Mouse (Mus musculus) cortical plate, adult 2 months (tissue): Measurements from ENCODE around the gene Rnaseh2b. TPM values are rescaled to one million over a fixed set of nuclear protein-coding genes. Genes with fewer than 3 reads are reported as not detected.

Experiments
- H3K27ac ChIP-seq: fragments of 200-500 bp; 2 replicates; pipeline ENCODE4 v1.5.1; 2012; ENCODE audit warnings: low read length, control low read depth, inconsistent platforms; ENCODE audit not compliant: insufficient read depth
- H3K4me1 ChIP-seq: fragments of 200-500 bp; 2 replicates; pipeline ENCODE4 v1.6.1; 2011; ENCODE audit warnings: low read length; ENCODE audit not compliant: control insufficient read depth, insufficient read depth
- H3K4me3 ChIP-seq: fragments of 200-500 bp; 2 replicates; pipeline ENCODE4 v1.5.1; 2011; ENCODE audit warnings: mild to moderate bottlenecking, low read length, control low read depth; ENCODE audit not compliant: insufficient read depth
- CTCF ChIP-seq: fragments of 200-500 bp; IDR thresholded peaks from 2 replicates; pipeline ENCODE4 v1.5.1; 2011; ENCODE audit warnings: mild to moderate bottlenecking, control low read depth, low read length; ENCODE audit not compliant: insufficient read depth; ENCODE audit errors: extremely low read depth
- POLR2A ChIP-seq: fragments of 200-500 bp; IDR thresholded peaks from 2 replicates; pipeline ENCODE4 v1.6.1; 2011; ENCODE audit warnings: mild to moderate bottlenecking, low read length, control low read depth; ENCODE audit not compliant: insufficient read depth; ENCODE audit errors: extremely low read depth
- polyA plus RNA-seq: library from polyadenylated mRNA; depleted of rRNA; stranded (reverse); fragments of >200 nt; gene quantifications from 2 replicates; pipeline ENCODE4 v1.2.3, GENCODE M21; 2012

The Rnaseh2b gene
- polyA plus RNA-seq, 1 experiment: 11.5 TPM

DNA sequence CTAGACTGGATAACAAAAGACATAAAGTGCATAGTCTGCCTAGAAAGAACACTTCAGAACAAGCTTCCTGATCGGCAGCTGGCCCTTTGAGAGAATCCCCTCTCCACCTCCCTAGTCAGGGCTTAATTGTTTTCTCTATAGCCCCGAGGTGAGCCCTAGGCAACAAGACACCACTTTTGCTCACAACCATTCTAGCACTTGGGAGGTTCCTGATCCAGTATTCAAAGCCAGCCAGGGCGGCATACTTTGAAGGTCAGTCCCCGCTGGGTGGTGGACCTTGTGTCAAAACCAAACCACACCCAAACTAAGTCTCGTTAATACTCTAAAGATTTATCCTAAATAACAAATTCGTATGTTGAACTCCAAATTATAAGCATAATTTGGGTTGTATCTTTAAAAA lies 39.1 kb downstream of the Rnaseh2b start:
- H3K4me3 ChIP-seq: no peak overlapping the region; the same call in 1 of the 2 replicates
- H3K27ac ChIP-seq: no peak overlapping the region
- TF ChIP-seq CTCF (no peak), POLR2A (no peak)
- H3K4me1 ChIP-seq: peaks cover 2% of the 10 kb centered on the region; the same call in 1 of the 2 replicates

DNA sequence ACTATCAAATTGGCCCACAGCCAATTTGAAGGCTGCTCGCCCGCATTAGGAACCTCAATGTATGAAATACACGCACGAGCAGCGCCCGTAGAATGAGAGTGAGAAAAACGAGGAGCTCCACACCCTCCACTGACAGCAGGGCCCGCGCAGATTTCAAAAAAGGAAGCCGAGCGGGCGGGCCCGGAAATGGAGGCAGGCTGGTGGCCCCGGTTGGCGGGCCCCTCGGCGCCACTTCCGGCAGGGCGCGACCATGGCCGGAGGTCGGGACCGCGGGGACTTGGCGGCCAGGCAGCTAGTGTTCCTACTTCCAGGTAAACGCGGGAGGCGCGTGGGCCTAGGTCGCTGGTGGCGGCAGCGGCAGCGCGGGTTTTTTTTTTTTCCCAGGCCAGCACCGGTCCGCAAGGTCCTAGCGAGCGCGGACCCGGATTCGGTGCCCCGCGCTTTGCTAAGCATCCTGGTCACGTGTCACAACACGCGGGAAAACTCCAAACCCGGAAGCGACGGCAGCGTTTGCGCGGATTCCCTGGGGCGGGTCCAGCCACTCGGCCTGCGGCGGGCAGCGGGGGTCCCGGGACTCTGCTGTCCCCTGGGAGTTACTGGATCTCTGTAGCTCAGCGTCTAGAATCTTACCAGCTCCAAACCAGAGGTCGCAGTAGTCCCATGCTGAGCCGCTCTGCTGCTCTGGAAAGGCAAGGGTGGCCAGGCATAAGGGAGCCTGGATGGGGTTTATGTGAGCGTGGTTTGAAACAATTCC lies 39.7 kb downstream of the Rnaseh2b start:
- TF ChIP-seq CTCF: no peak
- no peak for TF ChIP-seq POLR2A

DNA sequence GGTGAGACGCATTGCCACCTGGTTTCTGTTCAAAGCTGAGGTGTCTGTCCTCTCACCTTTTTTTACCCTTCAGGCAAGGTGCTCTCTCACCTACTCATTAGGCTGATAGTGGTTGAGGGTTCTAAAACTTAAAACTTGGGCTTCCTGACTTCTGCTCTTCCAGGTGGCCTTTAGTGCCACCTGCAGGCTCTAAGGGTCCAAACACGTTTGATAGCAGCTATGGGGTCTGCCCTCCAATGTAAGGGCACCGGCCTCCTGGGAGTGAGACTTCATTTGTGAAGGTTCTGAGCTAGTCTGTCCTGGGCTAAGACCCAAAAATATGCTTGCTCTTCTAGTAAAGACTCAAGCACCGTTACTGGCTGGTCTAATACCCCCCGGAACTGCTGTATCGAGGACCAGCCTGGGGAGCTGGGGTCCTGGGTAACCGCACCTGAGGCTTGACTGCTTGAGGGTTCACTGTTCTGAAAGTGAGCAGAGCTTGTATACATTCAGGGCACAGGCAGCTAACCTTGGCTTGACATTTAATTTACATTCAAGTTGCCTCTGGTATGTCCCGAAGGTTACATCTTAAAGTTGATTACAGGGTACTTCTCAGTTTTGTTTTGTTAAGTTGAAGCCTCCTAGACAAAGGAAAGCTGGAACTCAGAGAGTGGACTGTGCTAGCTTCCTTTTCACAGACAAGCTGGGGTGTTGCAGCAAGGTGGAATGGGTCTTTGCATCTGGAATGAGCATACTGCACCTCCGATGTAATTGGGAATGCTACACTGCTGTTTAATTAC lies 41.7 kb downstream of the Rnaseh2b start:
- no peak overlapping the region for H3K27ac ChIP-seq
- H3K4me3 ChIP-seq: no peak overlapping the region
- peaks cover 2% of the 10 kb centered on the region; the same call in 1 of the 2 replicates for H3K4me1 ChIP-seq
- TF ChIP-seq POLR2A (no peak), CTCF (peak; percentile 27; the same call in 1 of the 2 replicates)

More for the DNA sequence above, 39.7 kb downstream of the Rnaseh2b start:
- H3K4me1 ChIP-seq: peaks cover 2% of the 10 kb centered on the region; the same call in 1 of the 2 replicates
- H3K27ac ChIP-seq: peak overlapping the region; percentile 40; the same call in 1 of the 2 replicates
- H3K4me3 ChIP-seq: peak overlapping the region; percentile 69

DNA sequence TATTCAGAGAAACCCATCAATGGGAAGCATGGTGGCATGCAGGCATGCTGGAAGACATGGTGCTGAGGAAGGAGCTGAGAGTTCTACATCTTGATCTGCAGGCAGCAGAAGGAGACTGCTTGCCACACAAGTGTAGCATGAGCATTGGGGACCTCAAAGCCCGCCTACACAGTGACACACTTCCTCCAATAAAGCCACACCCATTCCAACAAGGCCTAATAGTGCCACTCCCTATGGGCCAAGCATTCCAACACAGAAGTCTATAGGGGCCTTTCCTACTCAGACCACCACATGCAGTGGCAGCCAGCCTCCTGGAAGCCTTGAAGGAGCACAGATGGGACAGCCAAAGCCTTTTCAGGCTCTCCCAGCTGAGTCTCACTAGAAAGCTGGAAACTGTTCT lies 46.8 kb downstream of the Rnaseh2b start:
- Histone ChIP-seq H3K4me1 (no peaks in the 10 kb centered on the region), H3K4me3 (no peak overlapping the region), H3K27ac (no peak overlapping the region)
- TF ChIP-seq CTCF: no peak
- no peak for TF ChIP-seq POLR2A

DNA sequence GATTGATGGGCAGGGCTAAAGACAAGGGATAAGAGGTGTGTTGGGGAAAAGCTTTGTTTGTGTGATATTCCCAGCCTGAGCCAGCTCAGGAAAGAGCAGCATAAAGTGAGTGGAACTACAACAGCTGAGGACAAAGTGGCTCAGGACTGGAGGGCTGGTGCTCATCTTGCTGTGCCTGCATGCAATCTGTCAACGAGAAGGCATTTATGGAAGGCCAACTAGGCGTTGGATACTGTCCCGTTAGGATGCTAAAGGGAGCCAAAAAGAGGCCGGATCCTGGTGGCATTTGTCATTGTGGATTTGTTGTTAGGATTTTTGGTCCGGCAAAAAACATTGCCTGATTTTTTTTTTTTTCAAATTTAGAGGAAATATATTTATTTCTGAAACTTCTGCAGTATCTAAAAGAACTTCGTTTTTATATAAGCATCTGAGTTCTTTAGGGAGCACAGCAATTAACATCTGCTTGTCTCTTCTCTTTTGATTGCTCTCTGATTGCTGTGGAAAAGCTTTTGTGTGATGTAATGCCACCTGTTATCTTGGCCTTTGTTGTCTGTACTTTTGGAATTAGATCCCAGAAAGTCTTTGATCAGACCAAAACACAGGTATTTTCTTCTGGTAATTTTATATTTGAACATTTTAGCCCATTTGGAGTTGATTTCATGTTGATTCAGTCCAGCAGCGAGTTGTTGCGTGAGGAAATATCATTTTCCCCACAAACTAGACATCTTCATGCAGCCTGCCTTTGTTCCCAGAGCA lies 49.7 kb downstream of the Rnaseh2b start:
- no peak overlapping the region for H3K4me3 ChIP-seq
- TF ChIP-seq POLR2A (no peak), CTCF (no peak)
- no peaks in the 10 kb centered on the region for H3K4me1 ChIP-seq
- no peak overlapping the region for H3K27ac ChIP-seq

DNA sequence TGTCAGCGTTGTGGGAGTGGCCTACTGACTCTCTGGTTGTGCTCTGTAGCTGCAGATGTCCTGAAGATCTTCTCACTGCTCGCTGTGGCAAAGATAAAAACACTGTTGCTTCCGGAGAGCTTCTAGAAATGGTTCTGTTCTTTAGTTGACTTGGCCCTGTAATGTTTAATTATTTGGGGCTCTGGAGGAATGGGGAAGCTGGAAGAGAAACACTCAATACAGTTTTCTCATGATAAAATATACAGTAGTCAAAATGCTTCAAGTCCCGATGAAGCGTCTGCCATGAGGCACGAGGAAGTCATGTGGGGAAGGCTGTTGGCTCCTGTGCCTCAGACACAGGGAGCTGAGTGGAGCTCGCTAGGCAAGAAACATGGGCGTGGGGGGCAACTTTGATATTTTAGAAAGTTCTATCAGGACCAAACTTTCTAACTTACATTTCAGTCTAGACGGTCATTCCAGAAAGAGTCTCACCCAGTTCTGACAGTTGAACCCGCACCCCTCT lies 50.3 kb downstream of the Rnaseh2b start:
- Histone ChIP-seq H3K4me3 (no peak overlapping the region), H3K4me1 (no peaks in the 10 kb centered on the region), H3K27ac (no peak overlapping the region)
- TF ChIP-seq CTCF (no peak), POLR2A (no peak)

DNA sequence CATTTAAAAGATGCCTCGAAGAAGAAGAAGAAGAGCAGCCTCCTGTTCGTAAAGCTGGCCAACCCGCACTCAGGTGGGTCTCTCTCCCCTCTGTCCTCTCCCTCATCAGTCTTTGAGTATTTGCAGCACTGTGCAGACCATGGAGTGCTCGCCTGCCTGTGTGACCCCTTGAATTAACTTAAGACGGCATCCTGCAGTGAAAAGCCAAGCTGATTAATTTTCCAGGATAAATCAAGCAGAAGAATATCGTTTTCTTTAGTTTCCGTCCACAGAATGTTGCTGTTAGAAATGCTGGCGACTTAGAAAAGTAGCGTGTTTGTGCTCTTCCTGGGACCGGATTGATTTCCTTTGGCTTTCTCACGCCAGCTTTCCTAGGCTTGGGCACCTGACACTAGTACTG lies 54.2 kb downstream of the Rnaseh2b start:
- no peak overlapping the region for H3K4me3 ChIP-seq
- H3K27ac ChIP-seq: no peak overlapping the region
- TF ChIP-seq POLR2A (no peak), CTCF (no peak)
- H3K4me1 ChIP-seq: no peaks in the 10 kb centered on the region

DNA sequence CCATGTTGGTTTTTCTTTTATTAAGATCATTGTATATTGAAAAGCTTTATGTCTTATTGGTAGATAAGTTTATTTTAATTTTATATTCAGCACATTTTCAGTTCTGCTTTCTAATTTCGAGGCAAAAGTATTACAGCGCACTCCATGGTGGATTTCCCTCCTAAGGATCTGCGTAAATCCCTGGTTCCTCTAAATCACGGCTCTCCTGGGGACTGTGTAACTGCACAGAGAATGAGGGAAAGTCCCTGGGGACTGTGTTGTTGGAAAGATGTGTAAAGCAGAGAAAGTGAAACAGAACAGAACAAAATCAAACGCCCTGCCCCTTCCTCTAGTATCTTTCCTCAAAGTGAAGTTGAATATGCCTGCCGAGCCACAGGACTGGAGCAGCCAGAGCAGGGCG lies 54.7 kb downstream of the Rnaseh2b start:
- no peak overlapping the region for H3K27ac ChIP-seq
- H3K4me3 ChIP-seq: no peak overlapping the region
- no peaks in the 10 kb centered on the region for H3K4me1 ChIP-seq
- TF ChIP-seq CTCF (no peak), POLR2A (no peak)

DNA sequence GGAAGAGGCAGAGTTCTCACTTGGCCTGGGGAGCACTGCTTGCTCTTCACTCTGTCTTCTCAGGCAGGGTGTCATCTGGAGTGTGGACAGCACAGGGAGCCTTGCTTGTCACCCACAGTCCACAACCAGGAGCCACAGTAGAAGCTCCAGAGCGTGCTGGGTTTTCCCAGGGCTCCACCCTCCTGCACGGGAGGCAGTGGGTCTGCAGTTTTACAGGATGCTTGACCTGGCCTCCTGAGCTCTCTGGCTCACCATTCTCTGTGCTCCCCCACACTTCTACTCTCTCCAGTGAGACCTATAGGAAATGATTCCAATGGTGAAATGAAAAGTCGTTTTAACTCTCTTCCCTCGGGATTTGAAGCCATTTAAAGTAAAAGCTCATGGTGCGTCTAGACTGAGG lies 57.4 kb downstream of the Rnaseh2b start:
- TF ChIP-seq POLR2A: no peak
- no peak for TF ChIP-seq CTCF
- Histone ChIP-seq H3K4me1 (no peaks in the 10 kb centered on the region), H3K27ac (no peak overlapping the region), H3K4me3 (no peak overlapping the region)

DNA sequence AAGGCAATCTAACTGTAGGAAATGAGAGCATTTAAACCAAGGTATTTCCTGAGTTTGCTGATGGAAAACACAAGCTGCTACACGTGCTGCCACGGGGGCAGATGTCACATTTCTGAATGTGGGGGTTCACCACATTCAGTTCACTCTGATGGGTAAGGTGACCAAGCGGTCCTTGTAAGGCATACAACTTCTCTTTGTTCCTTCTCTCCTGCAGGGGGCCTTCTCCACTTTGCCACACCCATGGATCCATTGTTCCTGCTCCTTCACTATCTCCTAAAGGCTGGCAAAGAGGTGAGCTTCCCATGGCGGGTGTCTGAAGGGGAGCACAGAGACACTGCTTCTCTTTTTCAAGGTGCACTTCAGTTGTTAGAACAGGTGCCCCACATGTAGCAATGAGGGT lies 57.8 kb downstream of the Rnaseh2b start:
- H3K27ac ChIP-seq: no peak overlapping the region
- H3K4me1 ChIP-seq: no peaks in the 10 kb centered on the region
- H3K4me3 ChIP-seq: no peak overlapping the region
- TF ChIP-seq POLR2A: no peak
- TF ChIP-seq CTCF: no peak
